Mouse (Mus musculus): ENCODE results near the gene Cct7. TPM values are rescaled to one million over a fixed set of nuclear protein-coding genes. Genes with fewer than 3 reads are reported as not detected.

Cct7 gene
- polyA plus RNA-seq, 1 experiment from 2014 or later = 440 TPM

GRCm38 (mm10) chr6:85502911-85503250 lies 51.6 kb downstream of the Cct7 start, which contains the start of gene Fbxo41:
Fbxo41 (minus strand) TSS chr6:85502994.
- no peak within 1 kb of the TSS for H3K27ac ChIP-seq (replicated peaks)
- peaks cover 38% of the 10 kb centered on the region for H3K27me3 ChIP-seq
- peaks cover 16% of the 10 kb centered on the region for H3K4me1 ChIP-seq
- no peaks in the 10 kb centered on the region for H3K9me3 ChIP-seq (replicated peaks)
- H3K9ac ChIP-seq = peak within 1 kb of the TSS; percentile 53
- ATAC-seq (ENCODE audit: insufficient number of reproducible peaks, low FRiP score, low TSS enrichment, low read depth) = peak; percentile 72; the same call in 1 of the 2 replicates
- peak within 1 kb of the TSS; percentile 89 for H3K4me2 ChIP-seq (replicated peaks)
- H3K36me3 ChIP-seq = no peaks in the 10 kb centered on the region
- 0% methylated on average over 16 of the region's 22 CpGs for WGBS
- peak within 1 kb of the TSS; percentile 68 for H3K4me3 ChIP-seq (replicated peaks)

GRCm38 (mm10) chr6:85504908-85505307 lies 53.6 kb downstream of the Cct7 start:
- H3K36me3 ChIP-seq = no peaks in the 10 kb centered on the region
- no peak overlapping the region for H3K4me3 ChIP-seq (replicated peaks)
- 74% methylated on average over 2 of the region's 2 CpGs for WGBS
- peaks cover 56% of the 10 kb centered on the region for H3K27me3 ChIP-seq
- H3K4me2 ChIP-seq (replicated peaks) = no peak overlapping the region
- no peak overlapping the region for H3K9ac ChIP-seq
- H3K4me1 ChIP-seq = peaks cover 16% of the 10 kb centered on the region
- H3K9me3 ChIP-seq (replicated peaks) = no peaks in the 10 kb centered on the region
- no peak overlapping the region for H3K27ac ChIP-seq (replicated peaks)
- ATAC-seq (ENCODE audit: insufficient number of reproducible peaks, low FRiP score, low TSS enrichment, low read depth) = no peak

GRCm38 (mm10) chr6:85508602-85509001 lies 57.3 kb downstream of the Cct7 start:
- ATAC-seq (ENCODE audit: insufficient number of reproducible peaks, low FRiP score, low TSS enrichment, low read depth) = no peak
- 35% methylated on average over 5 of the region's 5 CpGs for WGBS
- Histone ChIP-seq H3K27me3 (peaks cover 83% of the 10 kb centered on the region), H3K9ac (no peak overlapping the region), H3K27ac (replicated peaks) (no peak overlapping the region), H3K4me1 (peaks cover 26% of the 10 kb centered on the region), H3K36me3 (no peaks in the 10 kb centered on the region), H3K4me2 (replicated peaks) (no peak overlapping the region), H3K4me3 (replicated peaks) (no peak overlapping the region), H3K9me3 (replicated peaks) (no peaks in the 10 kb centered on the region)

GRCm38 (mm10) chr6:85510476-85510875 lies 59.2 kb downstream of the Cct7 start:
- Histone ChIP-seq H3K36me3 (no peaks in the 10 kb centered on the region), H3K9ac (no peak overlapping the region), H3K4me2 (replicated peaks) (no peak overlapping the region), H3K27me3 (peaks cover 83% of the 10 kb centered on the region), H3K4me3 (replicated peaks) (no peak overlapping the region), H3K27ac (replicated peaks) (no peak overlapping the region), H3K9me3 (replicated peaks) (no peaks in the 10 kb centered on the region), H3K4me1 (peaks cover 29% of the 10 kb centered on the region)
- no peak for ATAC-seq (ENCODE audit: insufficient number of reproducible peaks, low FRiP score, low TSS enrichment, low read depth)
- 2% methylated on average over 6 of the region's 6 CpGs for WGBS

- H3K9ac ChIP-seq = no peak overlapping the region
Observed at GRCm38 (mm10) chr6:85511286-85512055, 60.2 kb downstream of the Cct7 start.

GRCm38 (mm10) chr6:85512056-85512440 lies 60.7 kb downstream of the Cct7 start:
- Histone ChIP-seq H3K4me3 (replicated peaks) (peak overlapping the region; percentile 43), H3K4me1 (peaks cover 29% of the 10 kb centered on the region), H3K4me2 (replicated peaks) (peak overlapping the region; percentile 65), H3K36me3 (no peaks in the 10 kb centered on the region), H3K27ac (replicated peaks) (no peak overlapping the region), H3K27me3 (peaks cover 85% of the 10 kb centered on the region), H3K9ac (no peak overlapping the region), H3K9me3 (replicated peaks) (no peaks in the 10 kb centered on the region)
- 2% methylated on average over 31 of the region's 36 CpGs for WGBS
- no peak for ATAC-seq (ENCODE audit: insufficient number of reproducible peaks, low FRiP score, low TSS enrichment, low read depth)

More at GRCm38 (mm10) chr6:85511286-85512055, 60.2 kb downstream of the Cct7 start:
- Histone ChIP-seq H3K4me2 (replicated peaks) (peak overlapping the region; percentile 65), H3K9me3 (replicated peaks) (no peaks in the 10 kb centered on the region), H3K27me3 (peaks cover 89% of the 10 kb centered on the region), H3K4me1 (peaks cover 29% of the 10 kb centered on the region), H3K4me3 (replicated peaks) (peak overlapping the region; percentile 43), H3K36me3 (no peaks in the 10 kb centered on the region), H3K27ac (replicated peaks) (no peak overlapping the region)
- 1% methylated on average over 84 of the region's 88 CpGs for WGBS
- ATAC-seq (ENCODE audit: insufficient number of reproducible peaks, low FRiP score, low TSS enrichment, low read depth) = no peak

GRCm38 (mm10) chr6:85512577-85513530 lies 61.5 kb downstream of the Cct7 start:
- Histone ChIP-seq H3K4me3 (replicated peaks) (peak overlapping the region; percentile 43), H3K27ac (replicated peaks) (no peak overlapping the region), H3K9ac (no peak overlapping the region), H3K36me3 (no peaks in the 10 kb centered on the region), H3K27me3 (peaks cover 84% of the 10 kb centered on the region), H3K4me1 (peaks cover 29% of the 10 kb centered on the region), H3K9me3 (replicated peaks) (no peaks in the 10 kb centered on the region), H3K4me2 (replicated peaks) (peak overlapping the region; percentile 65)
- ATAC-seq (ENCODE audit: insufficient number of reproducible peaks, low FRiP score, low TSS enrichment, low read depth) = 0 out of 2 replicates have a peak, but pooled peaks have one; percentile 9
- under 1% methylated on average over 87 of the region's 90 CpGs for WGBS

- peak within 1 kb of the TSS; percentile 65 for H3K4me2 ChIP-seq (replicated peaks)
- ATAC-seq (ENCODE audit: insufficient number of reproducible peaks, low FRiP score, low TSS enrichment, low read depth) = no peak
- peaks cover 29% of the 10 kb centered on the region for H3K4me1 ChIP-seq
- H3K36me3 ChIP-seq = no peaks in the 10 kb centered on the region
- WGBS = under 1% methylated on average over 36 of the region's 38 CpGs
- no peak within 1 kb of the TSS for H3K9ac ChIP-seq
- H3K4me3 ChIP-seq (replicated peaks) = peak within 1 kb of the TSS; percentile 43
- H3K9me3 ChIP-seq (replicated peaks) = no peaks in the 10 kb centered on the region
- H3K27me3 ChIP-seq = peaks cover 85% of the 10 kb centered on the region
- H3K27ac ChIP-seq (replicated peaks) = no peak within 1 kb of the TSS
Observed at GRCm38 (mm10) chr6:85513531-85513910, 62.2 kb downstream of the Cct7 start, which contains the start of gene Egr4. Egr4 (minus strand) TSS chr6:85513589.

GRCm38 (mm10) chr6:85515941-85516340 lies 64.6 kb downstream of the Cct7 start:
- WGBS = 69% methylated on average over 4 of the region's 4 CpGs

More at GRCm38 (mm10) chr6:85515941-85516340, 64.6 kb downstream of the Cct7 start:
- no peaks in the 10 kb centered on the region for H3K9me3 ChIP-seq (replicated peaks)
- H3K4me3 ChIP-seq (replicated peaks) = no peak overlapping the region
- no peak for ATAC-seq (ENCODE audit: insufficient number of reproducible peaks, low FRiP score, low TSS enrichment, low read depth)
- no peak overlapping the region for H3K9ac ChIP-seq
- no peak overlapping the region for H3K27ac ChIP-seq (replicated peaks)
- no peaks in the 10 kb centered on the region for H3K36me3 ChIP-seq
- H3K4me2 ChIP-seq (replicated peaks) = no peak overlapping the region
- H3K27me3 ChIP-seq = peaks cover 62% of the 10 kb centered on the region
- peaks cover 29% of the 10 kb centered on the region for H3K4me1 ChIP-seq

Measured in embryonic facial prominence, embryonic 15.5 days (tissue).